Mouse (Mus musculus) cerebral cortex, adult 2 months (tissue): ENCODE results near the gene Trmt2b.

Experiments used
- WGBS: fragments of 180-500 bp; shearing (Covaris S2); methylation state at CpG from one replicate; pipeline ENCODE4 v1.1.7; 2018; 5-methylcytosine and 5-hydroxymethylcytosine counted together

The Trmt2b gene

GRCm38 (mm10) chrX:134220618-134221017 is 56.2 kb downstream of the Trmt2b start:
- WGBS, result 75% methylated on average over 3 of the region's 3 CpGs

GRCm38 (mm10) chrX:134218161-134218560 is 58.6 kb downstream of the Trmt2b start:
- 71% methylated on average over 4 of the region's 4 CpGs for WGBS

GRCm38 (mm10) chrX:134211151-134211642 is 65.6 kb downstream of the Trmt2b start:
- 57% methylated on average over 7 of the region's 7 CpGs for WGBS

GRCm38 (mm10) chrX:134208491-134208890 is 68.3 kb downstream of the Trmt2b start:
- 97% methylated on average over 2 of the region's 2 CpGs for WGBS

- 96% methylated on average over 9 of the region's 9 CpGs for WGBS
Measured at GRCm38 (mm10) chrX:134187201-134187600, 89.6 kb downstream of the Trmt2b start, which contains the start of gene Arl13a. TSS of gene Arl13a (plus strand) at chrX:134187501.

GRCm38 (mm10) chrX:134174699-134175098 is 102.1 kb downstream of the Trmt2b start:
- 100% methylated on average over 1 of the region's 1 CpGs for WGBS
